Mouse (Mus musculus): ENCODE data around the gene Olfr137.

The Olfr137 gene

GRCm38 (mm10) chr17:38307470-38307869, at the start of gene Olfr137:
TSS of gene Olfr137 (minus strand) at chr17:38307570.
- no peak for DNase-seq

DNA sequence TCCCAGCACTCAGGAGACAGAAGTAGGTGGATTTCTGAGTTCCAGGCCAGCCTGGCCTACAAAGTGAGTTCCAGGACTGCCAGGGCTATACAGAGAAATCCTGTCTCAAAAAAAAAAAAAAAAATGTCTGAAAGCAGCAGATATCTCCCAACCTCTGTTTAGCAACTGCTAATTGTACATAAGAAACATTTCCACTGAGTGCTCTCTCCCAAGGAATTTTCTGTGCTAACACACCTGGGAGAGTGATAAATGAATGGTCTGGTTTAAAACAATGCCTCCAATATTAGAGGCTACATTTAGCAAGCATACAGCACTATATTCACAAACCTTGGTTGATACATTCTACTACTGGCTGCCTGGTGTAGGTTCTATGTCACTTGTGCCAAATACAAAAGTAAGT, 22.2 kb upstream of the Olfr137 start, which contains the start of gene Olfr136:
TSS of gene Olfr136 (plus strand) at position 301 of the 400 bp plus-strand sequence.
- DNase-seq = no peak

- no peak for DNase-seq
Measured at GRCm38 (mm10) chr17:38260735-38261134, 46.6 kb downstream of the Olfr137 start, which contains the start of gene Olfr138. TSS of gene Olfr138 (plus strand) at chr17:38261035.
